Mouse (Mus musculus): ENCODE data around the gene Trmt13.
"Not testable (repeated sequence)": the region's sequence is repeated elsewhere in the genome, so short reads cannot be mapped to it uniquely, and the experiment has no call there.

Gene Trmt13

DNA sequence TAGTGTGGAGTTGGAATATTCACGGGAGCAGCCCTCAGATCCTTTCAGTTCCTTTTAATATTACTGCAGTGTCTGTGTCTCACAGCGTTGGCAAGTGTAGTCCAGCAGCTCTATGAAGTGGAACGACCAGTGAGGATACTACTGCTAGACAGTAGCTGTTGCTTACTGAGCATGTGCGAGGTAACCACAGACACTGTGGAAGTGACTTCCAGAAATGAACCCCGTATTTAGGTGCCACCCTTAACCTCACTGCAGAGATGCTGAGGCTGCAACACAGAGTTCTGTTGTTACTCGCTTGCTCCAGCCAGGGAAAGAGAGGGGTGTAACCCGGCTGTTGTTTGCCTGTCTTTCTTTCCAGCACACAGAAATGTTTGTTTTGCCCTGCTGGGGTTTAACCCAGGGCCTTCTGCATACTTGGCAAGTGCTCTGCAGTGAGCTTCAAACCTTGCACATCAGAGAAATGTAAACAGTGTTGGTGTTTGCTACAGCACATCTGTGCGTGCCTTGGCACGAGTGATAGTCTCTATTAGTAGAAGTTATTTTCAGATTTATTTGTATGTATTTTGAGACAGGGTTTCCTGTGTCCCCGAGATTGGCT lies at the start of gene Trmt13:
Gene Trmt13, minus strand, starts transcription at position 293 of the 598 bp plus-strand sequence.
- no peak for DNase-seq

DNA sequence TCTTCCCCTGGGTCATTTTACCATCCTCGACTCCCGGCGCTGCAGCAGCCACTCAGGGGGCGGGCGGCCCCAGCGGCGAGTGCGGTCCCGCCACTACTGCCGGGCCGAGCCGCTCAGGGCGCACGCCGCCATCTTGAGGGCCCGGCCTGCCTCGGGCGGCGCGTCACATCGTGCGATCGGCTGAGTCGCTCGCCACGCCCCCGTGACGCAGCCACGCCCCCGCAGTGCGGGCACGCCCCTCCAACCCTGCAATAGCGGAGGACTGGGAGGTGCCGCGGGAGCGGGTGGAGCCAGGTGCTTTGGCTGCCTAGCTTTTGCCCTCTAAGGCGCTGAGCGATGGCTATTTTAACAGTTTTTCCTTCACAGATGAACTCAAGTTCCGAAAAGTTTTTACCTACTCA lies 48.1 kb upstream of the Trmt13 start, which contains the start of gene Mfsd14a:
Gene Mfsd14a, minus strand, starts transcription at position 215 of the 401 bp plus-strand sequence.
- peak; percentile 99 to 100 for DNase-seq

DNA sequence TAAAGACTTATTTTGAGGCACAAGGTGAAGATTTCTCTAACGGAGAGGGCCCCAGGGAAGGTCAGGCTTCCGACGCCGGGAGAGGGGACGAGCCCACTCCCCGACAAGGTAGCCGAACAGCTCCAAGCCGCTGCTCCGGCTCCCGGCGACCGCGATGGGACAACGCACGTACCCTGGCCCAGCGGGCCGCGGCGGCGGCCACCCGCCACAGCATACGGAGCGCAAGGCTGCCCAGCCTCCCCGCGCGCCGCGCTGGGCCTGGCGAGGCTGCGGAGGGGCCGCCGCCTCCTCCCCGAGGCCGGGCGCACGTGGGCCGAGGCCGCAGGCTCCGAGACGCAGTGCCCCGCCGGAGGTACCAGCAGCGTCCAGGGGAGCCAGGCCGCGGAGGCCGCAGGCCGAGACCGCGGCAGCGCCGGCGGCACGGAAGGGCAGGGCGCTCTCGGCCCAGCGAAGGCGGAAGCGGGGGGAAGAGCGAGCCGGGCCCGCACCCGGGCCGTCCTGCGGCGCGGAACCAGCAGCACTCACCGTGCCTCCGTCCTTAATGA lies 47.6 kb upstream of the Trmt13 start:
- DNase-seq, result no peak

DNA sequence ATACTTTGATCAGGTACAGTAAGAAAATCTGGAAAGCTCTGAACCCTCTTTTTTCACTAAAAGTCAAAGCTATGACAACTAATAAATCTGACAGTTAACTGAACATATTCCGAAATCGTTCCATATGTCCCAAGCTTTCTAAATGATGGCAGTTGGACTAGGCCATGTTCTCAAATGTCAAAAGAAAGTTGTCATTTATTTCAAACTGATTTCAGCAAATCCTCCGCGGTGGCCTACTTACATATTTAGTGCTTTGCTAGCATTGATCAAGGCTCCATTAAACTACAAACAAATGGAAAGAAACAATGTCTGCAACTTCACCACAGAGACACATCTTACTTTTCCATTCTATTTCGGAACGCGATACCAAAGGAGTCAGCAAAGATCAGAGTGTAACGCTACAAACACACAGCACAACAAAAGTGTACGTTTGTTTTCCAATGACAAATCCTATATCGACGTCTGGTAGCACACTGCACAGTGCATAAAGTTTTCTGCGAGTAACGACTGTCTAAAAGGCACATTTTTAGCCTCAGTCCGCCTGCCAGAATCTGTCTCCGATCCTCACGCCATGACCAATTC lies 47.0 kb upstream of the Trmt13 start:
- no peak for DNase-seq

DNA sequence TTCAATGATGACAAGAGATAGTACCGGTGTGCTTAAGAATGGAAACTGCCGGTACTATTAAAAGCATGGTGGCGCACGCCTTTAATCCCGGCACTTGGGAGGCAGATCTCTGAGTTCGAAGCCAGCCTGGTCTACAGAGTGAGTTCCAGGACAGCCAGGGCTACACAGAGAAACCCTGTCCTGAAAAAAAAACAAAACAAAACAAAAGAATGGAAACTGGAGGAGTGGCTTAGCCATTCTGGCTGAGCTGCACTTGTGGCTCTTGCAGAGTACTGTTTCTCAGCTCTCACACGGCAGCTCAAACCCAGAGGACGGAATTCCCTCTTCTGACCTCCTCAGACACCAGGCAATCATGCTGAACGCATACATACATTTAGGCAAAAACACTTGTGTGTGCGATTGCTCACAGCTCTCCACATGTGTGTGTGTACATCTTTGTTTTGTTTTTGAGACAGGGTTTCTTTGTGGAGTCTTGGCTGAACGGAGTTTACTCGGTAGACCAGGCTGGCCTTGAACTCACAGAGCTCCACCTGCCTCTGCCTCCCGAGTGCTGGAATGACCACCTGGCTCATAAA lies 45.6 kb upstream of the Trmt13 start:
- no peak for DNase-seq

DNA sequence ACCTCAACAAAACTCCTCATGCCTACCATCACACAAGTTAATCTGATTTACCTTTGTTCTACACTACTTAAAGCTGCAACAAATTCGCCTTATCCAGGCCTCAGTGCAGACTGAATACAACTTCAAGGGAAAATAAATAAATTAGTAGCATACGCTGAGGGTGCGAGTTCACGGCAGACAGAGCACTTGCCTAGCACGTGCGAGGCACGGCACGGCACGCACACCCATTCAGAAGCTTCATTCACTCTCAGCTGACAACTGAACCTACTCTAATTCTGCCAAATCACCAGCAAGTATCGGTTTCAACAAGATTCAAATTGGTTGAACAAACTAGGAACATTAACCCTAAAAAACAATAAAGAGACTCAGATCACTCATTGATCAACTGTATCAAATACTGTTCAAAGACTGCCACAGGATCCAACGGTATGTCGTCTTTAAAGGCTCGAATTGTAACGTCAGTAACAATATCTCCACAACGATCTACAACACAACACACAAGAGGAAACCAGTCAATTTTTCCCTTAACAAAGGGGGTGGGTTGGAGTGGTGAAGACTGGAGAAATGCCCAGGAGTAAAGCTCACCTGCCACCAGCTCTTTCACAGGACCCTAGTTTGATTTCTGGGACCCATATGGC lies 44.7 kb upstream of the Trmt13 start:
- no peak for DNase-seq

DNA sequence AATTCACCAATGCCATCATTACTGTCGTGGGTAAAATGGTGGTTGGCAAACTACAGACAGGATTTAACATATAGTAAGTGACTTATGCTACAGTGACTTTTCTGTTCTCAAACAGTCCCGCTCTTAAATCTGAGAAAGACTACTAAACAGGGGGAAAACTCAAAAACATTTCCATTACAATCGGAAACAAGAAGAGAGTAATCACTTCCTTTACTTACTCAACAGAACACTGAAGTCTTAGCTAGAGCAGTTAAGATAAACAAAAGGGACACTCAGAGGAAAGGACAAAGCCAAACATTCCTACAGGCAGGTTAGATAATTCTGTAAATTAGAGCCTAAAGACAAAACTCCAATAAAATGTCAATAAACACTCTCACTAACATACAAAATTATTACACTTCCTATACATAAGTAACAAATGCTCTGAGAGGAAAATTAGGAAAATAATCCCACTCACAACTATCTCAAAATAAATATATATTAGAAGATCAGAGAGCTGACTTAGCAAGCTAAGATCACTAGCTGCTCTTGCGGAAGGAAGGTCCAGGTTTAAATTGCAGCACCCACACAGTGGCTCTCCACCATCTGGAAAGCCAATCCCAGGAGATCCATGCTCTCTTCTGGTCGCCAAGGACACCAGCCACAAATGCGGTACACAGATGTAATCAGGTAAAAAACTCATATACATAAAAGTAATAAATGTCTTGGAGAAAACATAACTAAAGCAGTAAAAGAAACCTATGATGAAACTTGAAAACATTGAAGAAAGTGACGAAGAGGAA lies 42.0 kb upstream of the Trmt13 start:
- DNase-seq, result no peak

DNA sequence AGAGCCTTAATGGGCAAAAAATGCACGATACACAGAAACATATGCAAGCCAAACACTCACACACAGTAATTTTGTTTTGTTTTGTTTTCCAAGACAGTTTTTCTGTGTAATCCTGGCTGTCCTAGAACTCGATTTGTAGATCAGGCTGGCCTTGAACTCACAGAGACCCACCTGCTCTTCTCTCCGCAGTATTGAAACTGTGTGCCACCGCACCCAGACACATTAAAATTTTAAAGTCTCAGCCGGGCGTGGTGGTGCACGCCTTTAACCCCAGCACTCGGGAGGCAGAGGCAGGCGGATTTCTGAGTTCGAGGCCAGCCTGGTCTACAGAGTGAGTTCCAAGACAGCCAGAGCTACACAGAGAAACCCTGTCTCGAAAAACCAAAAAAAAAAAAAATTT lies 39.7 kb upstream of the Trmt13 start:
- DNase-seq, result not testable (repeated sequence)

DNA sequence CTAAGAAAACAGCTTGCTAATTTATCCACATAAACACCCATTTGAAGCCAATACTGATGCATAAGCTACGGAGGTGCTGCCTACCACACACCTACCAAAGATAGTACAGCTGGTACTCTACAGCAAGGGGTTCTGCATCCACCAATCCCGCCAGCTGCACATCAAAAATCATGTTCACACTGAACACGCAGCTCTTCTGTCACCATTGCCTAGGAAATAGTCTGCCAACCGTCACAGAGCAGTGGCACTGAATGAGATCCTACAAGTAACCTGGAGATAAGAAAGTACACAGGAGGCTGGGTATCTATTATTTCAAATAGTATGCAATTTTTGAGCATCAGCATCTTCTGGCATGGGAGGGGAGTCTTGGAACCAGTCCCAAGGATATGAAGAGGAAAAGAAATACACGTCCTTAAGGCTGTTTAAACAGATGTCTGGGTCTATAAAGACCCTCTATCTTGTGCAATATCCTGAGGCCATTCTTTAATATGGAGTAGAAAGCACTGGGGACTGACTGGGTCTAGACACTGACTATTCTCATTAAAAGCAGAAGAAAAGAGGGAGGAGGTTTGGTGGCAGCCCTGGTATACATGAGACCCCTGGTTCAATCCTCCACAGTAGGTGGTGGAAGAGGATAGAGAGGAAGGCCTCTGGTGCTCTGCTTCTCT lies 39.0 kb upstream of the Trmt13 start:
- no peak for DNase-seq

DNA sequence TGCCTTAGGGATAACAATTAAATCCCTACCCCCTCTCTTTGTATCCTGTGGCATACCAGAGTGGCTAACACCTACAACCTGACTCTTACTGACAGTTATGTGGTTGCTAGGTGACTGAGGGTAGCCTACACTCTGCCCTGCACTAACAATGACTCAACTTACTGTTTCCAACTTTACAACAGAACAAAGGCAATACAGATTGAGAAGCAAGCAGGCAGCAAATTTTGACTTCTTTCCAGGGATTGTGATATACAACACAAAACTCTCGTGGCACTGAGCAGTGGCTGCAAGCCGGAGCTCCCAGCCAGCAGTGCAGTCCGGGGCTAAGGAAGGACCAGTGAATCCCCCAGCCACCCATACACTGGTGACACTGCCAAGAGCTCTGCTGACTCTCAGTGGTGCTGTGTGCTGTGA lies 37.7 kb upstream of the Trmt13 start:
- DNase-seq, result no peak

DNA sequence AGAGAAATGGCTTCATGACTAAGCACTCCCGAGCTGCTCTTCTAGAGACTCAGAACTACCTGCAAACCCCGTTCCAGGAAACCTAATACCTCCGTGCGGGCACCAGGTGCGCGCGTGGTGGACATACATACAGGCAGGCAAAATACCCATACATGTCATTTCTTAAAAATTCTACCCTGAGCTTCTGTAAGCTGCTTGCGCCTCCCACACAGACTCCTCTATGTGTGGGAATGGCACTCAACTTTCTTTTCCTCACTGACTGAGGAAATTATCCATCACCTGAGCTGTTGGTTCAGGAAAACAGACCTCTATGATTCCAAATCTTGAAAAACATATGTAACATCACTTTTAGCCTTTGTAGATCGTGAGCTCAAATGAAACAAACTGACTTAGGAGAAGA lies 36.3 kb upstream of the Trmt13 start:
- DNase-seq, result no peak

DNA sequence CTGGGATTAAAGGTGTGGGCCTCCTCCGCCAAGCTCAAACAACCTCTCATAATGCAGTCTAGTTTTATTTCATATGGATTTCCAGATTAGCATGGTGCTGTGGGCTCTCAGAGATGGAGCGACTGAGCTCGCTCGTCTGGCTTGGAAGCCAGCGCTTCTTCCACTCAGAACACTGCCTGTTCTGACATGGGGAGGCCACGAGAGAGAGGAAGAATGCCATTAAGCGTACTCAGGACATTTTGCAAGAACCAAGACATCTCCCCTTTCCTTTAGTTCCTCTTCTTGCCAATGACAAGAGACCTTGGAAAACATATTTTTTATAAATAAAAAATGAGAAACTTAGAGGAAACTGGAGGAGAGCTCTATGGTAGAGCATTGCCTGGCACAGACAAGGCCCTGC lies 34.4 kb upstream of the Trmt13 start:
- no peak for DNase-seq

DNA sequence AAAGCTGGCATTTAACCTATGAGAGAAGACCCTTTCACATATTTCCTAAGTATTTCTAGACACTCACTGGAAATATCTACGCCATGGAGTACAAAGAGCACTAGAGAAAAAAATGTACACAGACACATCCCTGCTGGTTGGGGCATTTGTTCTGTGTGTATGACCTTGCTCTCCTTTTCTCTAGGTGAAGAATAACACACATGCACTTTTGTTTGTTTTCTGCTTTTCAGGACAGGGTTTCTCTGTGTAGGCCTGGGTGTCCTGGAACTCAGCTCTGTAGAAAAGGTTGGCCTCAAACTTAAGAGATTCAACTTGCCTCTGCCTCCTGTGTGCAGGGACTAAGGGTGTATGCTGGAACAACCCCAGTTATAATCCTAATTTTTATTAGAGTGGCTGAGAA lies 32.0 kb upstream of the Trmt13 start:
- no peak for DNase-seq

DNA sequence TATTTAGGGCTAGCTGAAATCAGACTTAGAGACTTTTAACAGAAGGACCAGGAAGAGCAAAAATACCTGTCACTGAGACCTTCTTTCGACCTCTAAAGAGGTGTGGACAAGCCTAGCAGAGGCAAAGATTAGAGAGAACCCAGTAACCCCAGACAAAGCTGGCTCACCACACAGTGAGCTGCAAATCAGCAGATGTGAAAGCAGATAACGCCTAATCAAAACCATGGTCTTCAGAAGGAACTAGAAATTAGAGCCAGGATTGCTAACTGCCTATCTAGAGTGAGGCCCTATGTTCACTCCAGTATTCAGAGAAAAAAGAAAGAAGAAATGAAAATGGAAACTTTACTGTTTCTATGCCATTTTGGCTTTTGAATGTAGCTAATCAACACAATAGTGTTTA lies 28.0 kb upstream of the Trmt13 start:
- no peak for DNase-seq

DNA sequence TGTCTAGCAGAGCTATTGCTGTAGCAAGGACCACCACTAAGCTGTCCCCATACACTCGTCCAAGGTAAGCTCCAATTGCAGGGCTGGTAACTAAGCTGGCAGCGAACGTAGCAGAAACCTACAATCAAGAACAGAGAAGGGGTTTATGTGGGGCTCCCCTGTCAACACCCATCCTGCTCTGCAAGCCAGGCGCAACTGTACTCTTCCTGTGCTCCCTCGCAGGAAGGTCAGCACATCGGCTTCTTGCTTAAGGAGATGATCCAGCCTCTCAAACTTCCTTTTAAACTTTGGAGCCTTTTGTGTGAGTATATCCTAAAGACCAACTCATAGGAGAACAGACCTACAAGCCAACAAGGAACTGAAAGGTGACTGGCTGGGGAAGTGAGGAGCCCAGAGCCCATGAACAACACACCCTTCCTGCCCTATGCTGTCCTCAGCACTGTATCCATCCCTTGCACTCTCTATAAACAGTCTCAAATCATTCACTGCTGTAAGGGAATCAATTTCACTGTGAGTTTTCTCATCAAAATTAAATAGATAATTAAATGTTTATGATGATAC lies 27.5 kb upstream of the Trmt13 start:
- no peak for DNase-seq

DNA sequence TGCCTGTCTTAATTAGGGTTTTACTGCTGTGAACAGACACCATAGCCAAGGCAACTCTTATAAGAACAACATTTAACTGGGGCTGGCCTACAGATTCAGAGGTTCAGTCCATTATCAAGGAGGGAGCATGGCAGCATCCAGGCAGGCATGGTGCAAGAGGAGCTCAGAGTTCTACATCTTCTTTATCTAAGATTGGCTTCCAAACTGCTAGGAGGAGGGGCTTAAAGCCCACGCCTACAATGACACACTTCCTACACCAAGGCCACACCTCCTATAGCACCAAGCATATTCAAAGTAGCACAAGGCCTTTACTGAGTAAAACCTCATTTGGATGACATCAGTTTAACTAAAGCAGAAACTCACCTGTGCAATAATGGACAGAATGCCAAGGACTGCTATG lies 25.6 kb upstream of the Trmt13 start:
- DNase-seq, result no peak

DNA sequence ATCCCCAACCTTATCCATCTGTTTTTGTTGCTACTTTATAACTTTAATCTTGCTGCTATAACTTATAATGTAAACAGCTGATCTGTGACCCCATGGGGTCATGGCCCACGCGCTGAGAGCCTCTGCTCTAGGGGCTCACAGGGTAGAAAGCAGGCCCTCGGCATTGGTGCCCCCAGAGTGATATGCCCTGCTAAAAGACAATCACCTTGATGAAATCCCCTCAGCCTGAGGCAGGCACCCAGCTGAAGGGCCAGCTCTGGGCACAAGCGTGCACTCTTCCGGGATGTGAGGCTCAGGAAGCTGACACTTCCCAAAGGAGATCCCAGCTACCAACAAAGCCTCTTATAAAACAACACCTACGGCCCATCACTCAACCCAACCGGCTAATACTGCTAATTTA lies 24.2 kb upstream of the Trmt13 start:
- no peak for DNase-seq

DNA sequence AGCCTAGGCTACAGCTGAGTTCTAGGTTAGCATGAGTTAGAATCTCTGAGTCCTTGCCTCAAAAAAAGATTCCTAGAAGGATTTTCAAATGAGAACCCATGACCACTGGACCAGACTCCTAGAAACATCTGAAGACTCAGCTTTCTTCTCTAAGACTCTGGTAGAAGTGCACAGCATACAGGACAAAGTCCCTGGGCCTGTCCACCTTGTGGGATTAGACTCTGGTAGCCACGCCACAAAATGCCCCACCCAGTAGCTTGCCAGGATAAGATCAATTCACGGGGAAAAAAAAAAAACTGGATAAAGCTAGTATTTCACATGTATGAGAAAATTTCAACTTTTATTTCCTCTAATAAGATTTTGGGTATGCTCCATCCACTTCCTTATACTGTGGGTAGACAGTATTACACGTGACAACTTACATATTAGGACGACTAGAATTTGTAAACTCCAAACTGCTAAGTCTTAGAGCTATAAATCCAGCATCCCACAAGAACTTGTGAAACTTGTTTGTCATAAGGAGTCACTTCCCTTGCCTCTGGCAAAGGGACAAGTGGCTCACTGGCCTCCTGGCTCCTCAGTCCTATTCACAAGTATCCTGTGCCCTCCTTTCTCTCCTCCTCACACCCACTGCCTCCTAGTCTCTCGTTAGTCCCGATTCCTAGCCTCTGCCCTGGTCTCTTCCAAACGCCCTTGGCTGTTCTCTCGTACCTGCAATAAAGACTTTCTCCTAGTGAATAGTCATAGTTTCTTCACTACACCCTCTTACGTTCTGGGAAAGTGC lies 23.5 kb upstream of the Trmt13 start:
- DNase-seq, result no peak

DNA sequence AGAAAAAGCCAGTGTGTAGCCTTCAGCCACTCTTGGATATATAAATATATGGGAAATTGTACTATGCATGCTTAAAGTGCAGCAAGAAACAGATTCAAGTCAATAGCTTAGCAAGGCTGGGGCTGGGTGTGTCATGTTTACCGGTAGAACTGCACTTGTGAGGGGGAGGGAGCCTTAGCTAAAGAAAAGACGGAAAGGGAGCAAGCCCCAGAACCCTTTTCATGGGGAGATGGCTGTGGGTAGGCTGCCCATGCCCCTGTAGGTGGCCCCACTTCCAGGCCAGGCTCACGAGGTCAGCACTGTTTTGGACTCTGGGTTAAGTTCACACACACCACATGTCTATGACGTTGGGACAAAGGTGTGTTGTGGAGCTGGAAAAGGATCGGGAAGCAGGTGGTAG lies 21.4 kb upstream of the Trmt13 start:
- no peak for DNase-seq

DNA sequence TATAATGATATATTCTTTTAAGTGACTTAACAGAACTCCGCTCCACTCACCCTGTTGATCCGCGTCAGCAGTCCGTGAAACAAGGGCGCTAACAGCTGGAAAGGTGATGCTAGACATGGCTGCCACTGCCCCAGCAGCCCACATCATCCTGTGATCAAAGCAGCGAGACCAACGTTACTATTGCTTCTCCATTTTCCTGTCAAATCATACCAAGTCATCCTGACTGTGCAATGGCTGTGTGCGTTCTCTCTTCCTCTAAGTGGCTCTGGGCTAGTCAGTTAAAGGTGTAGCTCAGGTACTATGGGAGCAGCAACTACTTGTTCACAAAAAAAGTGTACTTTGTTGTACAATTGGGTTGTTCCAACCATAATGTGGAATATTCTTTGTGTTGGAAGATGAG lies 20.5 kb upstream of the Trmt13 start:
- no peak for DNase-seq

DNA sequence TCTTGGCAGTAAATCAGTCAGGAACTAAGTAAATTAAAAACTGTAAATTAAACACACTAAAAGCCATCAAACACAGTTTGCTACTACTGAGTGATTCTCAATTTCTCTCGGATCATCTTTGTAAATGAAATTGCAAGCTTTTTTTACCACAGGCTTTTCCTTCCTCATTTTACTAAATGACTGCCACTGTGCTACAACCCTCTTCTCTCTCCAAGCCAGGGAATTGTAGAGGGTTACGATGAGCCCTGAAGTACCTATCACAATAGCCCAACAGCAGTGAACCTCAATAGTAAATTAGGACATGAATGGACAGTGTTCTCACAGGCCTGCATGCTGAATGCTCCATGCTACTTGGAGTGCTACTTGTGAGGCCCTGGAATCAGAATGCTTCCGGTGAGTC lies 19.7 kb upstream of the Trmt13 start:
- no peak for DNase-seq

Data from spleen, adult 18-20 months (tissue).